Mouse (Mus musculus) E14TG2a.4 (cell line): ENCODE measurements at regions not wholly inside any gene's neighbourhood (a gene's known extent, or its start where the extent isn't known, plus 50 kb on each side); places are given as distances from the start of the nearest gene placed in this dataset.

Source experiments
- CTCF ChIP-seq: conservative IDR thresholded peaks from 2 replicates; pipeline ENCODE4 v1.5.1; 2014; ENCODE audit warnings: low read length
- NANOG ChIP-seq: IDR thresholded peaks from 2 replicates; pipeline ENCODE4 v1.6.1; 2014; ENCODE audit warnings: borderline replicate concordance, low read length, mixed read lengths
- POU5F1 ChIP-seq: IDR thresholded peaks from 2 replicates; pipeline ENCODE4 v1.6.1; 2014; ENCODE audit warnings: low read length, borderline replicate concordance

DNA sequence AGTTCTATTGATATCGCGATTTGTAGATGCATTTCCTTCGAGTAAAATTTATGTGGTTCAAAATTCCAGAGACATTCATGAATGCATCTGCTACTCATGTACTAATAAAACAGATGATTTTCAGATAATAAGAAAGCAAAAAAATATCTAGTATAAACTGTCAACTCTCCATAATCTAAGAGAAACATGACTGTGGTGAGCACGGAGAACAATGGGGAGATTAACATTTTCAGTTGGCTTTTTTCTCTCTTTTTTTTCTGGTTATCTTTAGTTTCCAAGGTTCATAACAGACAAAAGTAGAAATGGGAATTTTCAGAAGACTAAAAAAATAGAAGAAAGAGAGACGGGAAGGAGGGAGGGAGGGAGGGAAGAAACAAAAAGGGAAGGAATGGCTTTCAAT is 1079.8 kb upstream of the Cdh9 start:
- TF ChIP-seq CTCF (no peak), POU5F1 (no peak), NANOG (no peak)
